In the genomic region with DNA sequence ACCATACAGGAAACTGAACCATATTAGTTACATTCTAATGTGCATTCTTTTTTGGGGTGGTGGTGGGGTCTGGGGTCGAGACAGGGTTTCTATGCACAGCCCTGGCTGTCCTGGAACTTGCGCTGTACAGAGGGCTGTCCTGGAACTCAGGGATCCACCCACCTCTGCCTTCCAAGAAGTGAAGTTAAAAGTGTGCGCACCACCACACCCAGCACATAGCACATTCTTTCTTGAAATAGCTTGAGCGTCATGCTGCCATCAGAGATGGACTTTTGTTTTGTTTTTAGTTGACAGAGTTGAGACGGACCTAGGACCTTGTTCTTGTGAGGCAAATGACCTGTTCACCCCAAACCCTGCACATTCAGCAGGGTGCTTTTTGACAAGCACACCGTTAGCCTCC, we compare ENCODE assay signal across 27 mouse cellular contexts. TPM values are rescaled to one million over a fixed set of nuclear protein-coding genes. Genes with fewer than 3 reads are reported as not detected.
DNase-seq lines count a peak whose midpoint lies in the region; ATAC-seq and TF ChIP-seq lines count a peak whose summit lies in the region.
"Had no signal": no experiment of that assay in that cellular context is flagged by ENCODE, and none has a peak within 500 bp of the region (broad histone marks: within the 10 kb centered on the region; RNA-seq: fewer than 3 reads in every experiment).

No protein-coding gene starts in this region.

- H3K36me3 ChIP-seq in heart, postnatal 0 days (replicated peaks; ENCODE audit: control insufficient read depth, insufficient read depth, low read length) = no peaks in the 10 kb centered on the region
- H3K36me3 ChIP-seq in heart, embryonic 11.5 days (ENCODE audit: control insufficient read depth, insufficient read depth, low read length) = no peaks in the 10 kb centered on the region
- H3K36me3 ChIP-seq: embryonic facial prominence, embryonic 12.5 days; forebrain, embryonic 12.5 days; forebrain, embryonic 15.5 days; heart, embryonic 13.5 days; hindbrain, embryonic 10.5 days; hindbrain, embryonic 13.5 days had no signal

- no peak for TF ChIP-seq CTCF in heart, postnatal 0 days (IDR thresholded peaks at IDR 0.05; ENCODE audit: low read depth)

- H3K4me1 ChIP-seq in heart, postnatal 0 days (ENCODE audit: control insufficient read depth, insufficient read depth) = no peaks in the 10 kb centered on the region
- H3K4me1 ChIP-seq in heart, embryonic 11.5 days (ENCODE audit: control insufficient read depth, insufficient read depth, low read length) = no peaks in the 10 kb centered on the region
- H3K4me1 ChIP-seq: embryonic facial prominence, embryonic 12.5 days; forebrain, embryonic 12.5 days; forebrain, embryonic 15.5 days; heart, embryonic 13.5 days; hindbrain, embryonic 13.5 days had no signal

- no peak for TF ChIP-seq EP300 in heart, postnatal 0 days (IDR thresholded peaks at IDR 0.05; ENCODE audit: low read depth)

- peak; percentile 44; the same call in 1 of the 2 replicates for ATAC-seq in heart, postnatal 0 days (ENCODE audit: insufficient read depth, low read depth)
- no peak for ATAC-seq in heart, embryonic 11.5 days (replicated peaks; ENCODE audit: insufficient number of reproducible peaks, low FRiP score, low TSS enrichment)
- ATAC-seq: CD4-positive, CD25-positive, alpha-beta regulatory T cell, adult 4 months; forebrain, embryonic 15.5 days; hindbrain, postnatal 0 days; inflammation-experienced regulatory T-cells, adult 6 months; intestine, embryonic 16.5 days had no signal

- H3K4me3 ChIP-seq in heart, postnatal 0 days (ENCODE audit: low read depth, low read length) = no peak overlapping the region
- H3K4me3 ChIP-seq in heart, embryonic 11.5 days (ENCODE audit: low read depth, low read length) = no peak overlapping the region
- H3K4me3 ChIP-seq: embryonic facial prominence, embryonic 12.5 days; erythroblast, embryonic 14.5 days; forebrain, embryonic 12.5 days; forebrain, embryonic 15.5 days; heart, embryonic 13.5 days; hindbrain, embryonic 10.5 days; hindbrain, embryonic 13.5 days had no signal

- H3K4me2 ChIP-seq in heart, postnatal 0 days (ENCODE audit: low read depth, low read length) = no peak overlapping the region
- H3K4me2 ChIP-seq in heart, embryonic 11.5 days = no peak overlapping the region
- H3K4me2 ChIP-seq: embryonic facial prominence, embryonic 12.5 days; forebrain, embryonic 12.5 days; forebrain, embryonic 15.5 days; heart, embryonic 13.5 days; hindbrain, embryonic 13.5 days had no signal

- H3K9ac ChIP-seq in heart, postnatal 0 days (replicated peaks; ENCODE audit: low read depth, low read length) = no peak overlapping the region
- H3K9ac ChIP-seq in heart, embryonic 11.5 days (ENCODE audit: low read depth, low read length) = no peak overlapping the region
- H3K9ac ChIP-seq: embryonic facial prominence, embryonic 12.5 days; forebrain, embryonic 12.5 days; forebrain, embryonic 15.5 days; heart, embryonic 13.5 days; hindbrain, embryonic 13.5 days had no signal

- peak; percentile 27 for DNase-seq in heart, postnatal 0 days (ENCODE audit: low spot score)
- DNase-seq in kidney, postnatal 36 days = peak; percentile 8 to 13
- DNase-seq in kidney, postnatal 4 days = no peak
- DNase-seq in R1 (ENCODE audit: low read depth, low spot score) (peak; percentile 61), ZHBTc4 (ENCODE audit: low read depth, low spot score) (peak; percentile 50)
- DNase-seq: adrenal gland, postnatal 10 days; cerebellum, adult 18-20 months; cerebellum, adult 9-10 months; cerebellum, postnatal 14 days; gastrocnemius, postnatal 25 days; heart, postnatal 36 days had no signal

- WGBS in heart, postnatal 0 days = 53% methylated on average over 6 of the region's 6 CpGs
- WGBS in heart, embryonic 11.5 days (ENCODE audit: insufficient replicate concordance) = 75% methylated on average over 6 of the region's 6 CpGs

- no peaks in the 10 kb centered on the region for H3K27me3 ChIP-seq in heart, postnatal 0 days (ENCODE audit: control insufficient read depth, insufficient read depth, low read length)
- H3K27me3 ChIP-seq in heart, embryonic 11.5 days (ENCODE audit: control insufficient read depth, insufficient read depth, low read length) = no peaks in the 10 kb centered on the region
- H3K27me3 ChIP-seq: embryonic facial prominence, embryonic 12.5 days; forebrain, embryonic 12.5 days; forebrain, embryonic 15.5 days; heart, embryonic 13.5 days; hindbrain, embryonic 13.5 days had no signal

- no peaks in the 10 kb centered on the region for H3K9me3 ChIP-seq in heart, postnatal 0 days (replicated peaks; ENCODE audit: control insufficient read depth, low read length)
- H3K9me3 ChIP-seq in heart, embryonic 11.5 days (replicated peaks; ENCODE audit: control insufficient read depth, low read length) = no peaks in the 10 kb centered on the region
- H3K9me3 ChIP-seq: embryonic facial prominence, embryonic 12.5 days; forebrain, embryonic 12.5 days; forebrain, embryonic 15.5 days; heart, embryonic 13.5 days; hindbrain, embryonic 10.5 days; hindbrain, embryonic 13.5 days had no signal

- no peak overlapping the region for H3K27ac ChIP-seq in heart, postnatal 0 days (ENCODE audit: low read depth)
- no peak overlapping the region for H3K27ac ChIP-seq in heart, embryonic 11.5 days (ENCODE audit: low read depth, low read length)
- H3K27ac ChIP-seq: embryonic facial prominence, embryonic 12.5 days; forebrain, embryonic 12.5 days; forebrain, embryonic 15.5 days; heart, embryonic 13.5 days; hindbrain, embryonic 10.5 days; hindbrain, embryonic 13.5 days; hindbrain, postnatal 0 days had no signal

RNA-seq across cellular contexts. Expression of gene Slc9b2, which starts 19.7 kb away (rescaled TPM):
- 0.39 TPM in 1 of 2 replicates, not detected in the other for total RNA-seq in heart, postnatal 0 days (2014; rRNA removed; ENCODE audit: low replicate concordance)
- polyA plus RNA-seq in heart, postnatal 0 days (2015; fragmentation: Nextera tagmentation; extraction: Ambion mirVana) = 0.11 TPM in 2 replicates
- polyA plus RNA-seq in heart, embryonic 11.5 days (2014; fragmentation: Nextera tagmentation; extraction: Ambion mirVana) = 1.0 and 1.1 TPM in 2 replicates
- polyA plus RNA-seq: erythroblast, embryonic 14.5 days had no signal

RNA-seq across cellular contexts. Expression of gene Slc9b1, which starts 20.7 kb away (rescaled TPM):
- total RNA-seq in heart, postnatal 0 days (2014; rRNA removed; ENCODE audit: low replicate concordance) = not detected in 2 replicates
- 0.20 TPM in 1 of 2 replicates, not detected in the other for polyA plus RNA-seq in heart, postnatal 0 days (2015; fragmentation: Nextera tagmentation; extraction: Ambion mirVana)
- 0.17 TPM in 1 of 2 replicates, not detected in the other for polyA plus RNA-seq in heart, embryonic 11.5 days (2014; fragmentation: Nextera tagmentation; extraction: Ambion mirVana)
- total RNA-seq: gastrocnemius, adult 8-10 months; gastrocnemius, postnatal 25 days; hindbrain, postnatal 0 days; MEL had no signal
- polyA plus RNA-seq: C2C12; erythroblast, embryonic 14.5 days; heart, embryonic 13.5 days; heart, embryonic 16.5 days; hindbrain, embryonic 10.5 days; hindbrain, postnatal 0 days had no signal

RNA-seq across cellular contexts. Expression of gene Bdh2, which starts 46.2 kb away (rescaled TPM):
- total RNA-seq in heart, postnatal 0 days (2014; rRNA removed; ENCODE audit: low replicate concordance) = 3.2 TPM in 1 of 2 replicates, not detected in the other
- polyA plus RNA-seq in heart, postnatal 0 days (2015; fragmentation: Nextera tagmentation; extraction: Ambion mirVana) = 2.7 TPM in 2 replicates
- polyA plus RNA-seq in heart, embryonic 11.5 days (2014; fragmentation: Nextera tagmentation; extraction: Ambion mirVana) = 3.7 and 3.8 TPM in 2 replicates
- polyA plus RNA-seq: CD4-positive, CD25-positive, alpha-beta regulatory T cell, adult 4 months; erythroblast, embryonic 14.5 days had no signal

Comparison
In these comparisons a context has a peak if more than half of its experiments do, and no peak if none do; other contexts are left out.
1. DNase-seq: peak in heart, postnatal 0 days (single experiment), kidney, postnatal 36 days (2 of 2), R1 (single experiment) and ZHBTc4 (single experiment); none in kidney, postnatal 4 days (0 of 2).